Mouse (Mus musculus) heart, embryonic 11.5 days (tissue): ENCODE results near the gene Cntnap5b. TPM values are rescaled to one million over a fixed set of nuclear protein-coding genes. Genes with fewer than 3 reads are reported as not detected.
A peak's percentile ranks its signal among the peaks of the same experiment; 100 is the strongest.

Experiments used
- ATAC-seq: fragments of 200-750 bp; cut with Nextera tagmentation; replicated peaks from 2 replicates; pipeline ENCODE4 v1.8.0; 2017; ENCODE audit warnings: moderate library complexity; ENCODE audit not compliant: insufficient number of reproducible peaks, low FRiP score, low TSS enrichment
- H3K27ac ChIP-seq: fragments of 300-500 bp; sonication (generic); 2 replicates; pipeline ENCODE4 v1.5.1; 2014; ENCODE audit warnings: mild to moderate bottlenecking, low read depth, low read length
- H3K27me3 ChIP-seq: fragments of 300-500 bp; sonication (generic); 2 replicates; pipeline ENCODE4 v1.6.1; 2014; ENCODE audit warnings: mild to moderate bottlenecking, low read length, mixed read lengths; ENCODE audit not compliant: control insufficient read depth, insufficient read depth
- H3K36me3 ChIP-seq: fragments of 300-500 bp; sonication (generic); 2 replicates; pipeline ENCODE4 v1.6.1; 2014; ENCODE audit warnings: mild to moderate bottlenecking, low read length, moderate library complexity, mixed read lengths; ENCODE audit not compliant: control insufficient read depth, insufficient read depth
- H3K4me1 ChIP-seq: fragments of 300-500 bp; sonication (generic); 2 replicates; pipeline ENCODE4 v1.6.1; 2014; ENCODE audit warnings: low read length; ENCODE audit not compliant: control insufficient read depth, insufficient read depth
- H3K4me2 ChIP-seq: fragments of 300-500 bp; sonication (generic); 2 replicates; pipeline ENCODE4 v1.6.1; 2014; ENCODE audit warnings: mild to moderate bottlenecking, moderate library complexity
- H3K4me3 ChIP-seq: fragments of 300-500 bp; sonication (generic); 2 replicates; pipeline ENCODE4 v1.5.1; 2014; ENCODE audit warnings: low read depth, low read length
- H3K9ac ChIP-seq: fragments of 300-500 bp; sonication (generic); 2 replicates; pipeline ENCODE4 v1.6.1; 2014; ENCODE audit warnings: mild to moderate bottlenecking, low read depth, low read length, moderate library complexity
- H3K9me3 ChIP-seq: fragments of 300-500 bp; sonication (generic); replicated peaks from 2 replicates; pipeline ENCODE4 v1.6.1; 2016; ENCODE audit warnings: low read length; ENCODE audit not compliant: control insufficient read depth
- WGBS: fragments of 180-500 bp; shearing (Covaris S2); extraction: QIAGEN DNeasy Blood & Tissue Kit; methylation state at CpG from one replicate; pipeline ENCODE4 v1.1.7; 2014; ENCODE audit not compliant: insufficient replicate concordance; 5-methylcytosine and 5-hydroxymethylcytosine counted together
- polyA plus RNA-seq: library from polyadenylated mRNA; unstranded; fragments of >200 nt; fragmentation: Nextera tagmentation; extraction: Ambion mirVana; gene quantifications from 2 replicates; pipeline ENCODE4 v1.2.1, GENCODE M21; 2014

The Cntnap5b gene
- not detected in 2 replicates for polyA plus RNA-seq

DNA sequence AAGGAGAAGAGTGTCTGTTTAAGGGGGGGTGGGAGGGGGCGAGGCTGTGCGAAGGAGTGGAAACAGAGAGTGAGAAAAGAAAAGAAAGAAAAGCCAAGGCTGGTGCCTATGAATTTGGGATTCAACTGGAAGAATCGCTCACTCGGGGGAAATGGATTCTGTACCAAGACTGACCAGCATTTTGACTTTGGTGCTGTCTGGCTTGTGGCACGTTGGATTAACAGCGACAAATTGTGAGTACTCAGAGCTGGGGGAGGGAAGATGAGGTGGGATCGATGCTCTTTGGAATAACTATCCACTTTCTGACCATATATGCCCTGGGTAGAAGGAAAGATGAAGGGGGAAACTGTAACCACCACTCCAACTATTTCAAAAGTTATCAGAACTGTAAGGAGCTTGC, at the start of gene Cntnap5b:
Gene Cntnap5b (plus strand): TSS at position 152 of the 400 bp plus-strand sequence.
- no peaks in the 10 kb centered on the region for H3K4me1 ChIP-seq
- no peaks in the 10 kb centered on the region for H3K27me3 ChIP-seq
- H3K36me3 ChIP-seq, result no peaks in the 10 kb centered on the region
- no peak within 1 kb of the TSS for H3K27ac ChIP-seq
- H3K9ac ChIP-seq, result no peak within 1 kb of the TSS
- ATAC-seq, result no peak
- peak within 1 kb of the TSS; percentile 42 for H3K4me2 ChIP-seq
- no peaks in the 10 kb centered on the region for H3K9me3 ChIP-seq
- WGBS, result 24% methylated on average over 7 of the region's 7 CpGs
- no peak within 1 kb of the TSS for H3K4me3 ChIP-seq

- ATAC-seq, result no peak
- H3K9me3 ChIP-seq, result no peaks in the 10 kb centered on the region
- 79% methylated on average over 1 of the region's 1 CpGs for WGBS
These were observed 12.6 kb upstream of the Cntnap5b start for GRCm38 (mm10) chr1:99759996-99760395.

GRCm38 (mm10) chr1:99772183-99772582, 382 bp upstream of the Cntnap5b start:
- Histone ChIP-seq H3K27me3 (no peaks in the 10 kb centered on the region), H3K4me1 (no peaks in the 10 kb centered on the region), H3K4me2 (peak overlapping the region; percentile 42), H3K4me3 (no peak overlapping the region), H3K9me3 (no peaks in the 10 kb centered on the region), H3K9ac (no peak overlapping the region), H3K27ac (no peak overlapping the region), H3K36me3 (no peaks in the 10 kb centered on the region)
- under 1% methylated on average over 19 of the region's 19 CpGs for WGBS
- no peak; the same call in 1 of the 2 replicates for ATAC-seq

More at GRCm38 (mm10) chr1:99759996-99760395, 12.6 kb upstream of the Cntnap5b start:
- Histone ChIP-seq H3K9ac (no peak overlapping the region), H3K27ac (no peak overlapping the region), H3K4me1 (no peaks in the 10 kb centered on the region), H3K4me3 (no peak overlapping the region), H3K4me2 (no peak overlapping the region), H3K27me3 (no peaks in the 10 kb centered on the region), H3K36me3 (no peaks in the 10 kb centered on the region)

DNA sequence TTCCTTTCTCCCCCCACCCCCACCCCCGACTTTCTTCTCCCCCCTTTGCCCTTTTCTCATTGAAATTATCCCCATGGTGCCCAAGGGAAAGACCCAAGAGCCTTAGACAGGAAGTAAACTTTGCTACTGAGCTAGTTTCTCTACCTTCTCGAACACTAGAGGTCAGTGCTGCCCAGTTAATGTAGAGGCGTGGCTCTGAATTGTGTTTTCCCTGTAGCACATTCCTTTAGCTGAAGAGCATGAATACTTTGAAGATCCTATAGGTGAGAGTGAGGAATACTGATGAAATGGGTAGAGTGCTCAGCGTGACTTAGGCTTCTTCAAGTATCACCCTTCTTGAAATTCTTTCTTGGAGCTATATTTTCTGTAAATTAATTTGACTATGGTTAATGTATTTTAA, 1.6 kb downstream of the Cntnap5b start:
- no peaks in the 10 kb centered on the region for H3K27me3 ChIP-seq
- WGBS, result 10% methylated on average over 4 of the region's 4 CpGs
- no peak overlapping the region for H3K4me2 ChIP-seq

DNA sequence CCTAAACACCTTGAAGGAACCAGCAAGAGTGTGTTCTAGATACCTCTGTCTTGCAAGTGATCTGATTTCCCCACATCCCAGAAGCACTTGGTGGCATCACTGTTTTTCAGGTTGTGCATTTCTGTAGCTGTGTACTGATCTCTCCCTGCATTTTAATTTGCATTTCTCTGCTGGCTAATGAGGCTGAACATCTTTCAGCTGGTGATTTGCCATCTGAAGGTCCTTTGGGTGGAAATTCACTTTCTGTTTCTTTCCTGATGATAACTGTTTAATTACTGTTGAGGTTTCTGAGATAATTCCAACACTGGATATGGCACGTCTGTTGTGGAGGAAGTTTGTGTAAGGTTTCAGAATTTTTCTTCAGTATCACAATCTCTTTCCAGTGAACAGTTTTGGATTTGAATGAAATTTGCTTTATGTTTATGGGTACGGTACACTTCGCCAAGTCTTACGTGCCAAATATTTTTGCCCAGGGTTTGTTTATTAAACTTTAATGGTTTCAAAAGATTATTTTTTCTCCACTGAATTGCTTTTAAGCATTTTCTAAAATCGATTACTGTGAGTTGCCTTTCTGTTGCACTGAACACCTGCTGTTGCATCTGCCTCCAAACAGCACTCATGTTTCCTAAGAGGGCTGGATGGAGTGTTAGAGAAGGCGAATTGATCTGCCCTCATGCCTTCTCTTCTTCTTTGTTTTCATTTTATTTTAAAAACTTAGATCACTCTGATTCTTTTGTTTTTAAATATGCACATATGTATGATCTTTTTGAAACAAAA, 41.0 kb downstream of the Cntnap5b start:
- Histone ChIP-seq H3K9ac (no peak overlapping the region), H3K27me3 (no peaks in the 10 kb centered on the region), H3K4me3 (no peak overlapping the region), H3K4me1 (no peaks in the 10 kb centered on the region), H3K36me3 (no peaks in the 10 kb centered on the region), H3K4me2 (no peak overlapping the region), H3K9me3 (no peaks in the 10 kb centered on the region), H3K27ac (no peak overlapping the region)
- no peak for ATAC-seq
- 82% methylated on average over 6 of the region's 6 CpGs for WGBS

More for the DNA sequence above, 1.6 kb downstream of the Cntnap5b start:
- Histone ChIP-seq H3K27ac (no peak overlapping the region), H3K9ac (no peak overlapping the region), H3K36me3 (no peaks in the 10 kb centered on the region), H3K9me3 (no peaks in the 10 kb centered on the region), H3K4me3 (no peak overlapping the region), H3K4me1 (no peaks in the 10 kb centered on the region)
- no peak for ATAC-seq

GRCm38 (mm10) chr1:99872344-99872743, 99.8 kb downstream of the Cntnap5b start:
- Histone ChIP-seq H3K9me3 (no peaks in the 10 kb centered on the region), H3K4me1 (no peaks in the 10 kb centered on the region), H3K36me3 (no peaks in the 10 kb centered on the region), H3K9ac (no peak overlapping the region), H3K4me3 (no peak overlapping the region), H3K4me2 (no peak overlapping the region), H3K27ac (no peak overlapping the region), H3K27me3 (no peaks in the 10 kb centered on the region)
- ATAC-seq, result no peak
- WGBS, result 96% methylated on average over 3 of the region's 3 CpGs

DNA sequence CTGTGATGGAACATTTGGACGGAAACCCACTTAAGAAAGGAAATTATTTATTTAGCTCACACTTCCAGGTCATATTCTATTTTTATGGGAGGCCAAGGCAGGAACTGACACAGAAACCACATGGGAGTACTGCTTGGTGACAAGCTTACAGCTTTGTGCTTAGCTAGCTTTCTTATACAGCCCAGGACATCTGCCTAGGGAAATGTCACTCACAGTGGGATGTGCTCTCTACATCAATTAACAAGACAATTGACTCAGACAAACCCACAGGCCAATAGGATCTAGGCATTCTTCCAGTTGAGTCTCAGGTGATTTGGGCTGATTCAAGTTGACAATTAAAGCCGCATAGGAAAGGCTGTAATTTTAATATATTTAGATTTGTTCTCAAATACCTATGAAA, 135.2 kb downstream of the Cntnap5b start:
- H3K4me3 ChIP-seq, result no peak overlapping the region
- no peak for ATAC-seq

DNA sequence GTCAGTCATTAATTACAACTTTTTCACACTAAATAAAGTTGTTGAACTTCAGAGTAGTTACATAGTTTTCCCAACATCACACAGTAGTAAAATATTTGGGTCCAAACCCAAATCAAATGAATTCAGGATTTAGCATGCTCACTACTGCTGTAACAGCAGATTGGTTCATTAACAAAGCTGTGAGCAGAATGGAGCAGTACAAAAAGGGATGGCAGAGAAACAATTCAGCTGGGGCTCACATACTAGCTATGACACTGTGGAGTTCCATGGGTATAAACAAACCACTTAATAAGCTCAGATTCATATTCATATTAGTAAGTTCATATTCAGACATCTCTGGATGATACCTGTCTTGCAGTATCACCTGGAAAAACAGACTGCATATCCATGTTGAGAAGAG, 170.9 kb downstream of the Cntnap5b start:
- ATAC-seq, result no peak
- Histone ChIP-seq H3K27me3 (no peaks in the 10 kb centered on the region), H3K36me3 (no peaks in the 10 kb centered on the region), H3K4me2 (no peak overlapping the region), H3K4me3 (no peak overlapping the region), H3K4me1 (no peaks in the 10 kb centered on the region), H3K9ac (no peak overlapping the region), H3K9me3 (no peaks in the 10 kb centered on the region), H3K27ac (no peak overlapping the region)

More for the DNA sequence above, 135.2 kb downstream of the Cntnap5b start:
- no peaks in the 10 kb centered on the region for H3K36me3 ChIP-seq
- H3K27me3 ChIP-seq, result no peaks in the 10 kb centered on the region
- H3K4me1 ChIP-seq, result no peaks in the 10 kb centered on the region
- H3K9ac ChIP-seq, result no peak overlapping the region
- H3K27ac ChIP-seq, result no peak overlapping the region
- WGBS, result 74% methylated on average over 2 of the region's 2 CpGs
- H3K9me3 ChIP-seq, result no peaks in the 10 kb centered on the region
- no peak overlapping the region for H3K4me2 ChIP-seq

- no peak overlapping the region for H3K9ac ChIP-seq
- 27% methylated on average over 2 of the region's 2 CpGs for WGBS
- no peak overlapping the region for H3K27ac ChIP-seq
- no peak for ATAC-seq
- H3K4me2 ChIP-seq, result no peak overlapping the region
- H3K4me3 ChIP-seq, result no peak overlapping the region
- no peaks in the 10 kb centered on the region for H3K9me3 ChIP-seq
- no peaks in the 10 kb centered on the region for H3K36me3 ChIP-seq
- no peaks in the 10 kb centered on the region for H3K27me3 ChIP-seq
- no peaks in the 10 kb centered on the region for H3K4me1 ChIP-seq
These were observed 186.9 kb downstream of the Cntnap5b start for GRCm38 (mm10) chr1:99959428-99959987.
